Mouse (Mus musculus) MEL (cell line): ENCODE results near the gene Gm13889. TPM values are rescaled to one million over a fixed set of nuclear protein-coding genes. Genes with fewer than 3 reads are reported as not detected.

Experiments
- DNase-seq: peaks from one replicate; pipeline ENCODE4 v3.0.0; 2011; ENCODE audit warnings: low read depth, low spot score
- H3K27ac ChIP-seq: 2 replicates; pipeline ENCODE4 v1.5.1; 2012; ENCODE audit warnings: low read depth, mild to moderate bottlenecking, control low read depth, low read length, moderate library complexity; ENCODE audit not compliant: control insufficient read depth
- H3K27me3 ChIP-seq, 2 experiments: fragments of 150-350 bp in 1 of 2; sonication (generic) in 1 of 2; 2 replicates each; pipeline ENCODE4 v1.6.1; 2012; ENCODE audit warnings: low read length in 2 of 2, mild to moderate bottlenecking in 2 of 2, improper control_type of control experiment in 1 of 2, moderate library complexity in 1 of 2; ENCODE audit not compliant: insufficient read depth in 2 of 2, control insufficient read depth in 1 of 2
- H3K36me3 ChIP-seq, 2 experiments: 2 replicates each; pipeline ENCODE4 v1.6.1; 2012 to 2014; ENCODE audit warnings: low read length in 2 of 2, improper control_type of control experiment in 1 of 2, inconsistent platforms in 1 of 2, mild to moderate bottlenecking in 1 of 2; ENCODE audit not compliant: insufficient read depth in 2 of 2, control insufficient read depth in 1 of 2
- H3K4me1 ChIP-seq, 2 experiments: fragments of 150-350 bp in 1 of 2; sonication (generic) in 1 of 2; 2 replicates each; pipeline ENCODE4 v1.6.1; 2012; ENCODE audit warnings: low read length in 2 of 2, improper control_type of control experiment in 1 of 2, mild to moderate bottlenecking in 1 of 2; ENCODE audit not compliant: insufficient read depth in 2 of 2, control insufficient read depth in 1 of 2
- H3K4me3 ChIP-seq, 2 experiments: fragments of 150-350 bp in 1 of 2; sonication (generic) in 1 of 2; 2 replicates each; pipeline ENCODE4 v1.5.1; 2012; ENCODE audit warnings: low read depth in 2 of 2, low read length in 2 of 2, mild to moderate bottlenecking in 2 of 2, moderate library complexity in 2 of 2, control low read depth in 1 of 2, improper control_type of control experiment in 1 of 2; ENCODE audit not compliant: control insufficient read depth in 1 of 2, insufficient read depth in 1 of 2
- H3K79me2 ChIP-seq: 2 replicates; pipeline ENCODE4 v1.6.1; 2012; ENCODE audit warnings: mild to moderate bottlenecking, low read length, moderate library complexity; ENCODE audit not compliant: control insufficient read depth, poor library complexity, insufficient read depth
- H3K9ac ChIP-seq: 2 replicates; pipeline ENCODE4 v1.6.1; 2012; ENCODE audit warnings: low read depth, mild to moderate bottlenecking, control low read depth, low read length, moderate library complexity; ENCODE audit not compliant: control insufficient read depth, poor library complexity, severe bottlenecking
- H3K9me3 ChIP-seq: fragments of 150-350 bp; sonication (generic); replicated peaks from 2 replicates; pipeline ENCODE4 v1.6.1; 2012; ENCODE audit warnings: mild to moderate bottlenecking, low read length, improper control_type of control experiment, moderate library complexity; ENCODE audit not compliant: insufficient read depth
- BHLHE40 ChIP-seq: IDR thresholded peaks from 2 replicates; pipeline ENCODE4 v1.6.1; 2012; ENCODE audit warnings: low read depth, mild to moderate bottlenecking, inconsistent platforms, low read length, improper control_type of control experiment, borderline replicate concordance
- CHD1 ChIP-seq: IDR thresholded peaks from 2 replicates; pipeline ENCODE4 v1.6.1; 2012; ENCODE audit warnings: low read depth, mild to moderate bottlenecking, inconsistent platforms, low read length, improper control_type of control experiment
- CHD2 ChIP-seq: IDR thresholded peaks from 2 replicates; pipeline ENCODE4 v1.6.1; 2011; ENCODE audit warnings: low read length, improper control_type of control experiment
- CTCF ChIP-seq, 3 experiments: IDR thresholded peaks in 2 of 3; conservative IDR thresholded peaks in 1 of 3; 2 replicates each; pipeline ENCODE4 v1.5.1; 2011 to 2012; ENCODE audit warnings: low read length in 3 of 3, low read depth in 2 of 3, mild to moderate bottlenecking in 2 of 3, improper control_type of control experiment in 1 of 3, inconsistent platforms in 1 of 3, mixed read lengths in 1 of 3, moderate library complexity in 1 of 3; ENCODE audit not compliant: control insufficient read depth in 1 of 3, insufficient read depth in 1 of 3, poor library complexity in 1 of 3, severe bottlenecking in 1 of 3
- E2F4 ChIP-seq: IDR thresholded peaks from 2 replicates; pipeline ENCODE4 v1.6.1; 2011; ENCODE audit warnings: low read depth, low read length, improper control_type of control experiment, borderline replicate concordance
- GABPA ChIP-seq: IDR thresholded peaks from 2 replicates; pipeline ENCODE4 v1.6.1; 2012; ENCODE audit warnings: low read depth, mild to moderate bottlenecking, inconsistent platforms, low read length, improper control_type of control experiment, moderate library complexity
- HCFC1 ChIP-seq: IDR thresholded peaks from 2 replicates; pipeline ENCODE4 v1.6.1; 2012; ENCODE audit warnings: low read depth, mild to moderate bottlenecking, inconsistent platforms, low read length, improper control_type of control experiment, moderate library complexity
- KAT2A ChIP-seq: conservative IDR thresholded peaks from 2 replicates; pipeline ENCODE4 v1.6.1; 2012; ENCODE audit warnings: low read depth, low read length, improper control_type of control experiment, inconsistent platforms
- MAFK ChIP-seq: IDR thresholded peaks from 2 replicates; pipeline ENCODE4 v1.6.1; 2011; ENCODE audit warnings: low read depth, mild to moderate bottlenecking, low read length, improper control_type of control experiment, borderline replicate concordance
- MAZ ChIP-seq: IDR thresholded peaks from 2 replicates; pipeline ENCODE4 v1.6.1; 2012; ENCODE audit warnings: low read depth, mild to moderate bottlenecking, inconsistent platforms, low read length, improper control_type of control experiment
- MXI1 ChIP-seq: IDR thresholded peaks from 2 replicates; pipeline ENCODE4 v1.6.1; 2011; ENCODE audit warnings: mild to moderate bottlenecking, low read depth, low read length, improper control_type of control experiment
- MYB ChIP-seq: IDR thresholded peaks from 2 replicates; pipeline ENCODE4 v1.6.1; 2011; ENCODE audit warnings: mild to moderate bottlenecking, low read depth, low read length, improper control_type of control experiment
- MYC ChIP-seq: IDR thresholded peaks from 2 replicates; pipeline ENCODE4 v1.6.1; 2011; ENCODE audit warnings: low read depth, mild to moderate bottlenecking, low read length, improper control_type of control experiment, moderate library complexity
- NELFE ChIP-seq: IDR thresholded peaks from 2 replicates; pipeline ENCODE4 v1.6.1; 2011; ENCODE audit warnings: low read depth, low read length, improper control_type of control experiment
- NRF1 ChIP-seq: IDR thresholded peaks from 2 replicates; pipeline ENCODE4 v1.6.1; 2014; ENCODE audit warnings: low read depth, mild to moderate bottlenecking, inconsistent platforms, low read length, improper control_type of control experiment, moderate library complexity; ENCODE audit not compliant: poor library complexity, insufficient read depth, severe bottlenecking
- POLR2AphosphoS5 ChIP-seq: IDR thresholded peaks from 2 replicates; pipeline ENCODE4 v1.6.1; 2012; ENCODE audit warnings: low read depth, borderline replicate concordance, mild to moderate bottlenecking, inconsistent platforms, low read length, moderate library complexity, mixed read lengths
- SIN3A ChIP-seq: IDR thresholded peaks from 2 replicates; pipeline ENCODE4 v1.6.1; 2012; ENCODE audit warnings: low read length, improper control_type of control experiment, inconsistent platforms
- TBP ChIP-seq: IDR thresholded peaks from 2 replicates; pipeline ENCODE4 v1.8.0; 2011; ENCODE audit warnings: low read depth, low read length, improper control_type of control experiment
- TCF12 ChIP-seq: IDR thresholded peaks from 2 replicates; pipeline ENCODE4 v1.6.1; 2014; ENCODE audit warnings: low read depth, mild to moderate bottlenecking, inconsistent platforms, low read length, improper control_type of control experiment, moderate library complexity
- USF1 ChIP-seq: IDR thresholded peaks from 2 replicates; pipeline ENCODE4 v1.6.1; 2014; ENCODE audit warnings: low read depth, mild to moderate bottlenecking, inconsistent platforms, low read length, improper control_type of control experiment, moderate library complexity
- USF2 ChIP-seq, 2 experiments: IDR thresholded peaks; 2 replicates each; pipeline ENCODE4 v1.6.1; 2011 to 2012; ENCODE audit warnings: improper control_type of control experiment in 2 of 2, low read length in 2 of 2, borderline replicate concordance in 1 of 2, inconsistent platforms in 1 of 2, low read depth in 1 of 2, mild to moderate bottlenecking in 1 of 2; ENCODE audit not compliant: insufficient read depth in 1 of 2
- ZC3H11A ChIP-seq: IDR thresholded peaks from 2 replicates; pipeline ENCODE4 v1.6.1; 2012; ENCODE audit warnings: low read depth, mild to moderate bottlenecking, inconsistent platforms, low read length, improper control_type of control experiment
- ZKSCAN1 ChIP-seq: IDR thresholded peaks from 2 replicates; pipeline ENCODE4 v1.6.1; 2012; ENCODE audit warnings: low read depth, mild to moderate bottlenecking, inconsistent platforms, low read length, improper control_type of control experiment, moderate library complexity
- ZNF384 ChIP-seq: IDR thresholded peaks from 2 replicates; pipeline ENCODE4 v1.6.1; 2012; ENCODE audit warnings: low read depth, mild to moderate bottlenecking, inconsistent platforms, low read length, improper control_type of control experiment
- polyA plus RNA-seq, 2 experiments: library from polyadenylated mRNA; stranded (reverse) in 1 of 2; unstranded in 1 of 2; fragments of >175 nt in 1 of 2; fragments of >200 nt in 1 of 2; gene quantifications; 2 replicates each; pipeline versions ENCODE4 v1.2.1 to v1.2.4; 2012; ENCODE audit warnings: low replicate concordance in 2 of 2, low read depth in 1 of 2; ENCODE audit not compliant: insufficient read length in 2 of 2, insufficient read depth in 1 of 2, missing spikeins in 1 of 2
- total RNA-seq: library from RNA; depleted of rRNA; stranded (reverse); fragments of 300-350 nt; gene quantifications from 2 replicates; pipeline ENCODE4 v1.2.3, GENCODE M21; 2012

The Gm13889 gene
- total and polyA plus RNA-seq, 3 experiments: not detected

DNA sequence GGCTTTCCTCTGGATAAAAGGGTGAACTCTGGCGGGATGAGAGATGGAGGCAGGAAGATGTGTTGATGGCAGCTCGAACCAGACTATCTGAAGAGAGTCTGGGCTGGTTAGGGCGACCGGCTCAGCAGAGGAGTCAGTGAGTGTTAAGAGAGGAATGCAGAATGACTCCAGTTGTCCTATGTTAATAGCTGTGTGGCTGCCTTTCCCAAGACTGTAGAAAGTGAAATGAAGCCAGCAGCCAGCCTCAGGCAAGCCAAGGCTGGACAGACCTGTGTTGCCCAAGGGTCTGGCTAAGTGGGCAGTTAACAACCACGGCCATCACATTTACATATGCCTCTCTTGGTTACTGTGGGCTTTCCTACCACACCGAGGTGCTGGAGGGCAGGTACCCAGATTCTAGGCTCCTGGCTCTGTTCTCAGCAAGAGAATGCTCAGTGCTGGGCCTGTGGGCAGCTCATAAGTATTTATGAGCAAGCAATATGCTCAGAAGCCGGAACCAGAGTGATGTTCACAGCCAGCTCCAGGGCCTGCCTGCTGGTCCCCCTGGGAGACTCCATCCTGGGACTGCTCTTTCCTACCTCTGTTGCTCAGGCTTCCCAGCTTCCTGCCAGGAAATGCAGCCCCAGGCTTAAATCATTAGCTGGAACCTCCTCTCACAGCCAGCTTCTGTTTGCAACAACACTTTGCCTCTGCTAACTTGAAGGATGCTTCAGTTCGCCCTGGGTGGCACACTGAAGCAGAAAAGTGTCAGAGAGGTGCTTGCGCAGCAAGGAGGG, 49.3 kb downstream of the Gm13889 start:
- Histone ChIP-seq H3K9me3 (no peaks in the 10 kb centered on the region), H3K4me3 (no peak overlapping the region), H3K27me3 (peaks cover 0 to 13% of the 10 kb centered on the region in 2 experiments; a peak in 2 of 4 replicates), H3K79me2 (no peaks in the 10 kb centered on the region)
- TF ChIP-seq HCFC1 (no peak), CTCF (IDR thresholded peaks at IDR 0.05 in 2 of 3, conservative IDR thresholded peaks at IDR 0.05 in 1 of 3; ENCODE audit: control insufficient read depth in 1 of 3, insufficient read depth in 1 of 3, low read depth in 2 of 3, low read length in 3 of 3, poor library complexity in 1 of 3, severe bottlenecking in 1 of 3) (no peak), MXI1 (no peak), TBP (no peak), ZKSCAN1 (no peak), USF1 (no peak), ZC3H11A (no peak), MAZ (no peak), TCF12 (no peak), MYC (no peak), MAFK (no peak), KAT2A (no peak), CHD2 (no peak), NRF1 (no peak), NELFE (no peak), MYB (no peak)
- TF ChIP-seq, all 39 proteins: peak for 0
- Histone ChIP-seq H3K9ac (no peak overlapping the region), H3K27ac (no peak overlapping the region), H3K4me1 (no peaks in the 10 kb centered on the region), H3K36me3 (no peaks in the 10 kb centered on the region)
- DNase-seq: no peak

- Histone ChIP-seq H3K4me3 (no peak overlapping the region), H3K9me3 (no peaks in the 10 kb centered on the region), H3K9ac (no peak overlapping the region), H3K27me3 (peaks cover 0 to 13% of the 10 kb centered on the region in 2 experiments; a peak in 2 of 4 replicates), H3K4me1 (no peaks in the 10 kb centered on the region), H3K79me2 (no peaks in the 10 kb centered on the region), H3K36me3 (no peaks in the 10 kb centered on the region), H3K27ac (no peak overlapping the region)
- no peak for DNase-seq
- TF ChIP-seq MAFK (no peak), GABPA (no peak), NRF1 (no peak), CHD1 (no peak), KAT2A (no peak), TCF12 (no peak), SIN3A (no peak), POLR2AphosphoS5 (no peak), ZNF384 (no peak), E2F4 (no peak), TBP (no peak), USF2 (IDR thresholded peaks at IDR 0.05; ENCODE audit: borderline replicate concordance in 1 of 2, insufficient read depth in 1 of 2, low read depth in 1 of 2, low read length in 2 of 2) (no peak), ZKSCAN1 (no peak), BHLHE40 (no peak)
Observed at GRCm38 (mm10) chr2:93906316-93906715, 50.7 kb downstream of the Gm13889 start.
